Mouse (Mus musculus) myocyte (in vitro differentiated cells): ENCODE measurements around the gene Abca7. TPM values are rescaled to one million over a fixed set of nuclear protein-coding genes. Genes with fewer than 3 reads are reported as not detected.

ENCODE experiments used
- H3K27me3 ChIP-seq: one replicate; pipeline ENCODE4 v1.6.1; 2011; ENCODE audit not compliant: control insufficient read depth, insufficient read depth, insufficient read length
- H3K36me3 ChIP-seq: one replicate; pipeline ENCODE4 v1.6.1; 2011; ENCODE audit not compliant: control insufficient read depth, insufficient read depth
- H3K4me2 ChIP-seq: one replicate; pipeline ENCODE4 v1.6.1; 2011; ENCODE audit warnings: low read depth, control low read depth
- H3K4me3 ChIP-seq: one replicate; pipeline ENCODE4 v1.5.1; 2011; ENCODE audit warnings: mild to moderate bottlenecking, control low read depth, moderate library complexity
- H3K79me2 ChIP-seq: one replicate; pipeline ENCODE4 v1.6.1; 2011; ENCODE audit not compliant: control insufficient read depth, insufficient read depth
- H3ac ChIP-seq: one replicate; pipeline ENCODE4 v1.6.1; 2011; ENCODE audit not compliant: control insufficient read depth, insufficient read length
- CEBPB ChIP-seq: IDR thresholded peaks from 2 replicates; pipeline ENCODE4 v1.6.1; 2011; ENCODE audit warnings: mild to moderate bottlenecking, moderate library complexity; ENCODE audit not compliant: poor library complexity, insufficient read depth, severe bottlenecking
- E2F4 ChIP-seq: IDR thresholded peaks from one replicate; pipeline ENCODE4 v1.6.1; 2011; ENCODE audit warnings: mild to moderate bottlenecking, control low read depth, moderate library complexity; ENCODE audit not compliant: insufficient read depth
- MAX ChIP-seq: IDR thresholded peaks from one replicate; pipeline ENCODE4 v1.6.1; 2011; ENCODE audit warnings: low read depth, mild to moderate bottlenecking, control low read depth
- MYOD1 ChIP-seq, 3 experiments: IDR thresholded peaks; one replicate each; pipeline ENCODE4 v1.6.1; 2011; ENCODE audit warnings: control low read depth in 2 of 3, low read depth in 2 of 3, mild to moderate bottlenecking in 2 of 3, moderate library complexity in 1 of 3; ENCODE audit not compliant: insufficient read length in 2 of 3, control insufficient read depth in 1 of 3
- MYOG ChIP-seq, 3 experiments: IDR thresholded peaks; one replicate each; pipeline ENCODE4 v1.6.1; 2011; ENCODE audit warnings: control low read depth in 2 of 3, low read depth in 2 of 3, mild to moderate bottlenecking in 2 of 3; ENCODE audit not compliant: insufficient read length in 2 of 3, control insufficient read depth in 1 of 3, insufficient read depth in 1 of 3
- POLR2A ChIP-seq: IDR thresholded peaks from one replicate; pipeline ENCODE4 v1.6.1; 2011; ENCODE audit warnings: low read depth, mild to moderate bottlenecking, control low read depth, moderate library complexity; ENCODE audit not compliant: insufficient read length
- POLR2AphosphoS2 ChIP-seq: IDR thresholded peaks from one replicate; pipeline ENCODE4 v1.6.1; 2011; ENCODE audit warnings: low read depth, control low read depth; ENCODE audit not compliant: insufficient read length
- REST ChIP-seq: IDR thresholded peaks from one replicate; pipeline ENCODE4 v1.6.1; 2011; ENCODE audit warnings: mild to moderate bottlenecking, control low read depth, moderate library complexity; ENCODE audit not compliant: insufficient read depth, insufficient read length
- SRF ChIP-seq: IDR thresholded peaks from one replicate; pipeline ENCODE4 v1.6.1; 2011; ENCODE audit warnings: low read depth; ENCODE audit not compliant: control insufficient read depth, insufficient read length
- TCF12 ChIP-seq: IDR thresholded peaks from one replicate; pipeline ENCODE4 v1.6.1; 2011; ENCODE audit warnings: mild to moderate bottlenecking, control low read depth; ENCODE audit not compliant: poor library complexity, insufficient read depth, severe bottlenecking
- TCF3 ChIP-seq: IDR thresholded peaks from one replicate; pipeline ENCODE4 v1.6.1; 2011; ENCODE audit warnings: low read depth, control low read depth; ENCODE audit not compliant: insufficient read length
- USF1 ChIP-seq: IDR thresholded peaks from one replicate; pipeline ENCODE4 v1.6.1; 2011; ENCODE audit warnings: low read depth, mild to moderate bottlenecking, control low read depth, moderate library complexity
- polyA plus RNA-seq: library from polyadenylated mRNA; unstranded; fragments of >200 nt; fragmentation: generic; extraction: Trizol; gene quantifications from one replicate; pipeline ENCODE4 v1.2.1, GENCODE M21; 2012; ENCODE audit warnings: missing spikeins

Abca7 gene
- polyA plus RNA-seq, 1 experiment = 15.6 TPM

DNA sequence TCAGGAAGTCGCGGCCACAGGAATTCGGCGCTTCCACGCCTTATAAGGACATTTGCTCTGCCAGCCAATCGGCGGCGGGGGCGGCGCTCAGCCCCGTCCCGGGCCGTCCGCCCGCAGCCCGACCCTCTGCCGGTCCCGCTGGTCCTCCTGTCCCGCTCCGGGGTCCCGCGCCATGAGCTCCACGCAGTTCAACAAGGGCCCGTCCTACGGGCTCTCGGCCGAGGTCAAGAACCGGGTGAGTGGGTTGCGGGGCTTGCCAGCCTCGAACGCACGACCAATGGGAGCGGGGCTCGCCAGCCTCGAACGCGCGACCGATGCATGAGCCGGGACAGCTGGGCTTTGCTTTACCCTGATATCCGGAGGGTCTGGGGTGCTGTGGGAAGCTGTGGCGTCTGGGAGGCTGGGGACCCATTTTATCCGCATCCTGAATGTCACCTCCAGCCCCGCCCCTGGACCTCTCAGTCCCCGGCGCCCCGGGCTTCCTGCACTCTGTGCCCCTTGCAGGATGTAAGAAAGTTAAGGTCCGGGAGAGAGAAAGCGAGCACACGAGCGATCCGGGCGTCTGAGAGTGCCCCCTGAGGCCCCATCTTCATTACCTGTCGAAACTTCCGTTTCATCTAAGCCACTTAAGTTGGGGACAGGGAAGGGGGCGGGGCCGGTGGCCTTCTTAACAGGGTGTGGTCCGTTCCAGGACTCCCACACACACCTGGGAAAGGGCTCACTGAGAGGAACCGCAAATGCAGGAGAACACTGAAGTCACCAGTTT, 7.6 kb upstream of the Abca7 start, which contains the start of gene Cnn2:
Cnn2 (plus strand) TSS at position 79 of the 766 bp plus-strand sequence.
- Histone ChIP-seq H3K36me3 (peaks cover 3% of the 10 kb centered on the region), H3K4me2 (peak within 1 kb of the TSS; percentile 86), H3K27me3 (no peaks in the 10 kb centered on the region), H3K4me3 (peak within 1 kb of the TSS; percentile 74), H3ac (peak within 1 kb of the TSS; percentile 53), H3K79me2 (peaks cover 21% of the 10 kb centered on the region)
- no peak for TF ChIP-seq TCF3
- no peak for TF ChIP-seq USF1
- peak; percentile 98 for TF ChIP-seq SRF
- no peak for TF ChIP-seq REST
- peak in 1 of 3 experiments; percentile 24 for TF ChIP-seq MYOD1 (IDR thresholded peaks at IDR 0.05; ENCODE audit: control insufficient read depth in 1 of 3, insufficient read length in 2 of 3, low read depth in 2 of 3)
- no peak for TF ChIP-seq MAX
- TF ChIP-seq CEBPB = no peak
- TF ChIP-seq MYOG (IDR thresholded peaks at IDR 0.05; ENCODE audit: control insufficient read depth in 1 of 3, insufficient read depth in 1 of 3, insufficient read length in 2 of 3, low read depth in 2 of 3) = peak in 1 of 3 experiments; percentile 55
- TF ChIP-seq E2F4 = no peak
- no peak for TF ChIP-seq TCF12
- TF ChIP-seq POLR2AphosphoS2 = peak; percentile 45
- TF ChIP-seq POLR2A = peak; percentile 55

GRCm38 (mm10) chr10:79989272-79989786, 7.0 kb upstream of the Abca7 start:
- peak overlapping the region; percentile 53 for H3ac ChIP-seq
- peak overlapping the region; percentile 86 for H3K4me2 ChIP-seq
- no peak for TF ChIP-seq E2F4
- TF ChIP-seq SRF = no peak
- TF ChIP-seq TCF12 = no peak
- no peak for TF ChIP-seq TCF3
- TF ChIP-seq MAX = no peak
- TF ChIP-seq REST = no peak
- no peak for TF ChIP-seq USF1
- no peak for TF ChIP-seq CEBPB
- no peak for TF ChIP-seq MYOG (IDR thresholded peaks at IDR 0.05; ENCODE audit: control insufficient read depth in 1 of 3, insufficient read depth in 1 of 3, insufficient read length in 2 of 3, low read depth in 2 of 3)
- TF ChIP-seq MYOD1 (IDR thresholded peaks at IDR 0.05; ENCODE audit: control insufficient read depth in 1 of 3, insufficient read length in 2 of 3, low read depth in 2 of 3) = no peak
- peak overlapping the region; percentile 74 for H3K4me3 ChIP-seq
- H3K27me3 ChIP-seq = no peaks in the 10 kb centered on the region
- peaks cover 3% of the 10 kb centered on the region for H3K36me3 ChIP-seq
- peaks cover 20% of the 10 kb centered on the region for H3K79me2 ChIP-seq

GRCm38 (mm10) chr10:79989870-79990269, 6.4 kb upstream of the Abca7 start:
- Histone ChIP-seq H3K27me3 (no peaks in the 10 kb centered on the region), H3ac (peak overlapping the region; percentile 53), H3K4me3 (peak overlapping the region; percentile 74), H3K79me2 (peaks cover 20% of the 10 kb centered on the region), H3K36me3 (peaks cover 7% of the 10 kb centered on the region), H3K4me2 (peak overlapping the region; percentile 86)
- TF ChIP-seq TCF12 (peak; percentile 16), MYOD1 (IDR thresholded peaks at IDR 0.05; ENCODE audit: control insufficient read depth in 1 of 3, insufficient read length in 2 of 3, low read depth in 2 of 3) (peak in 2 of 3 experiments; percentile 60 to 88), SRF (peak; percentile 24), REST (no peak), USF1 (no peak), MYOG (IDR thresholded peaks at IDR 0.05; ENCODE audit: control insufficient read depth in 1 of 3, insufficient read depth in 1 of 3, insufficient read length in 2 of 3, low read depth in 2 of 3) (peak; percentile 42 to 93 (median 85)), E2F4 (no peak), TCF3 (peak; percentile 80), MAX (no peak), CEBPB (no peak), POLR2AphosphoS2 (peak; percentile 43), POLR2A (peak; percentile 34)

DNA sequence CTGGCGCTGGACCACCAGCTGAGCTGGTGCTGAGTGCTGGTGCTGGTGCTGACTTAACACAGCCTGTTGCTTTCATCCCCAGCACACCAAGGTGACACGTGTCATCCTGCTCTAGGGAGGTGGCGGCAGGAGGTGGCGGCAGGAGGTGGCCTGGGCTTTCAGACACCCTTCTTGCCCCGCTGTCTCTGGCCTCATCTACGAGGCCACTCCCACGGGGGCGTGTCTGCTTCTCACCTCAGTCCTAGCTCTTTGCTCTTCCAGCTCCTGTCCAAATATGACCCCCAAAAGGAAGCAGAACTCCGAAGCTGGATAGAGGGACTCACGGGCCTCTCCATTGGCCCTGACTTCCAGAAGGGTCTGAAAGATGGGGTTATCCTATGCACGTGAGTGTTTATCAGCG, 5.2 kb upstream of the Abca7 start:
- no peak overlapping the region for H3K4me3 ChIP-seq
- H3K27me3 ChIP-seq = no peaks in the 10 kb centered on the region
- no peak for TF ChIP-seq TCF3
- TF ChIP-seq MYOG (IDR thresholded peaks at IDR 0.05; ENCODE audit: control insufficient read depth in 1 of 3, insufficient read depth in 1 of 3, insufficient read length in 2 of 3, low read depth in 2 of 3) = no peak
- TF ChIP-seq CEBPB = no peak
- no peak for TF ChIP-seq MYOD1 (IDR thresholded peaks at IDR 0.05; ENCODE audit: control insufficient read depth in 1 of 3, insufficient read length in 2 of 3, low read depth in 2 of 3)
- H3ac ChIP-seq = no peak overlapping the region
- H3K36me3 ChIP-seq = peaks cover 9% of the 10 kb centered on the region
- H3K4me2 ChIP-seq = no peak overlapping the region
- peaks cover 20% of the 10 kb centered on the region for H3K79me2 ChIP-seq

- Histone ChIP-seq H3ac (no peak overlapping the region), H3K36me3 (peaks cover 9% of the 10 kb centered on the region), H3K27me3 (no peaks in the 10 kb centered on the region), H3K4me3 (no peak overlapping the region), H3K4me2 (no peak overlapping the region), H3K79me2 (peaks cover 20% of the 10 kb centered on the region)
- TF ChIP-seq MAX = no peak
- TF ChIP-seq MYOD1 (IDR thresholded peaks at IDR 0.05; ENCODE audit: control insufficient read depth in 1 of 3, insufficient read length in 2 of 3, low read depth in 2 of 3) = no peak
- TF ChIP-seq USF1 = no peak
- TF ChIP-seq POLR2A = no peak
- TF ChIP-seq CEBPB = no peak
- no peak for TF ChIP-seq MYOG (IDR thresholded peaks at IDR 0.05; ENCODE audit: control insufficient read depth in 1 of 3, insufficient read depth in 1 of 3, insufficient read length in 2 of 3, low read depth in 2 of 3)
- TF ChIP-seq E2F4 = no peak
- TF ChIP-seq TCF3 = no peak
- TF ChIP-seq REST = no peak
- TF ChIP-seq TCF12 = no peak
- no peak for TF ChIP-seq POLR2AphosphoS2
- TF ChIP-seq SRF = no peak
Observed at GRCm38 (mm10) chr10:79991548-79991947, 4.7 kb upstream of the Abca7 start.
